Mouse (Mus musculus) granulocyte monocyte progenitor cell, adult 5-6 weeks (primary cell): ENCODE results near the gene Usp43. TPM values are rescaled to one million over a fixed set of nuclear protein-coding genes. Genes with fewer than 3 reads are reported as not detected.

Source experiments
- ATAC-seq: replicated peaks from 2 replicates; pipeline ENCODE4 v1.8.0; 2016; ENCODE audit warnings: mild to moderate bottlenecking, moderate TSS enrichment, inconsistent platforms; ENCODE audit not compliant: poor library complexity, severe bottlenecking
- total RNA-seq, 2 experiments: library from RNA; stranded (forward) in 1 of 2; stranded (reverse) in 1 of 2; fragments of 200-712, 200-1000 nt in 1 of 2; fragments of >200 nt in 1 of 2; fragmentation: Nextera tagmentation in 1 of 2; gene quantifications; 2 replicates each; pipeline ENCODE4 v1.2.3; 2014 to 2017

The Usp43 gene
- total RNA-seq (2014; fragmentation: Nextera tagmentation) (not detected in 2 replicates), total RNA-seq (2017) (not detected in 2 replicates)

DNA sequence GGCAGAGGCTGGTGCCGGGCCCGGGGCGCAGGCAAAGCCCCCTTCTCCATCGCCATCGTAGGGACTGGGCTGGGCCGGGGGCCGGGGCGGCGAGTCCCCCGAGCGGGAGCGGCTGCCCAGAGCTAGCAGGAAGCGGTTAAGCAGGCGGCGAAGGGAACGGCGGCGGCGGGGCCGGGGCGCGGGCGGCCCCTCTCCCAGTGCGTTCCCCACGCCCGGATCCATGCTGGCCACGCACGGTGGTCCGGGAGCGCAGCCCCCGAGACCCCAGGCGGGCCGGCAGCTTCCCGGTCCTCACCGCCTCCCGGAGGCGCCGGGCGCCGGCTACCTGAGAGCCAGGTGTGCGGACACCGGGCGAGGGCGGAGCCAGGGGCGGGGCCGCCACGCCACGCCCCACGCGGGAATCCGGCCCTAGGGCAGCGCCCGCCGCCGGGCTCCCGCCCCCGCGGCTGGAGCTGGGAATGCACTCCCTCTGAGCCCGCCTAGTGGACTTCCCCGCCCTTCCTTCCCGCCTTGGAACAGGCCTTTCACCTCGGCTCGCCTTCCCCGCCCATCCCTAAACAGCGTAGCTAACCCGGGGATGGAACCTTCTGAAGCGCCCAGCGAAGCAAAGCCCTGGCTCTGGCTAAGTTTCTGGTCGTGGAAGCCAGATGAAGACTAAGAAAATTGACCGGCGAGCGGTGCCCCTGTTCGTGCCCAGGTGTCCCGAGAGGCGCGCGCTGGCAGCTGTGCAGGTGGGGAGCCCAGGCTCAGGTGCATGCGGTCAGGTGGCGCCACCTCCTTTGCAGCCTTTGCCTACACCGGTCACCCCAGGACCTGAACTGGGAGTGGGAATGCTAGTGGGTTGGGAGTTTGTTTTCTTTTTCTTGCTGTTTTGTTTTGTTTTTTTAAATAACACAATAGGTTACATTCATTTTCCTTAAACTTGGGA lies at the start of gene Usp43:
Usp43 (minus strand) TSS at position 327 of the 928 bp plus-strand sequence.
- ATAC-seq, result peak; percentile 60

DNA sequence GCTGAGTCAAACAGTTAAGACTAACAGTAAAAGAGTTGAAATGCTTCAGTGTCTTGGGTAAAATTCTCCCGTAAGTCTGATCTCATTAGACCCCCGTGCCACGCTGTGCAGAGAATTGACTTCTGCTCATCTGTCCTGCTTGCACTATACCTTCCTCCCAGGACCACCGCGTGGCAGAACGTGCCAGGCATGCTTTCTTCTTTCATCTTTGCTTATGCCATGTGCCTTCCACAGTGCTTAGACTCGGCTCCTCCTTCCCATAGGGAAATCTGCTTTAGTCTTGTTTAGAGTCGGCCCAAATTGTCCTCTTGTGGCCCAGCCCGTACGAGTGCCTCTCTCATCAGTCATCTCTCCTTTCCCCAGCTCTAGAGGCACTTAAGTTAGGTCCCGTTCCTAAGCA lies 45.9 kb upstream of the Usp43 start:
- no peak for ATAC-seq

DNA sequence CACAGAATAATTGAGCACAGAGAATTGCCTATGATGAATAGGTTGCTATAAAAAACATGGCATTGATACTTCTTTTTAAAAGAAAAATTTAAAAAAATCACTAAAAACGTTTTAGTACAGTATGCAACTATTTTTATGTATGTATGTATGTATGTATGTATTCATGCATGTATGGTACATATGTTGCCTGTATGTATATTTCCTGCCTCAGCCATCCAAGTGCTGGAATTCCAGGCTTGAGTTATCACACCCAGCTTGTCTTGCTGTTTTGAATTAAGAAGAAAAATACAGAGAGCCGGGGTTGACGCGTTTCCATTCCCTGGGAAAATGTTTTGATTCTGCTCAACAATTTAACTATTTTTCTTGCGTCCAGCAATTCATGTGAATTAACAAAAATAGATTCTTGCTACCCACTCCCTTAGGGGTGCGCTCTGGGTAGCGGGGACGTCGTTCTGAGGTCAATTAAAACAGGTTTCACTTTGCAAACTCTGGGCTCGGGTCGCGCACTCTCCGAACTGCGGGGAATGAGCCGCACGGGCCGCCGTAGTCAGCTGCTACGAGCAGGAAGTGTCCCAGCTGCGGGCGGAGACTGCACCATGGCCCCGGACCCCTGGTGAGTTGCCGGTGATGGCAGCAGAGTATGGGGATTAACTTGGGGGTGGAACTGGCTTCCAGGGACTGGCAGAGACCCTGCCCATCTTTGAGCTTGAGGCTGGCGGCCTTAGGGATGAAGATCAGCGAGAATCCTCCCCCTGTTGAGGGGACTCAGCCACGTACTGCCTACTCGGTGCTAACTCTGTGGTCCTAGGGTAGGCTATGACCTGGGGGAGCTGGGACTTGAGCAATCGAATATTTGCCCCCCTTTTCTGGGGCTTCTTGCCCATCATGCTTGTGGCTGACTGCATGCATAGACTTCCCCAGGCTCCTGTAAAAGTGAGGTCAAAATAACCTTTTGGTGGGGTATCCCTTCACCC lies 44.2 kb upstream of the Usp43 start, which contains the start of gene Stx8:
Stx8 (plus strand) TSS at position 289 of the 974 bp plus-strand sequence.
- ATAC-seq, result peak; percentile 95

GRCm38 (mm10) chr11:67965242-67965883 lies 43.4 kb upstream of the Usp43 start, which contains the start of gene Cfap52:
Cfap52 (minus strand) TSS chr11:67965651.
- ATAC-seq, result peak; percentile 60

GRCm38 (mm10) chr11:67964110-67964509 lies 42.2 kb upstream of the Usp43 start:
- no peak for ATAC-seq

GRCm38 (mm10) chr11:67954413-67954812 lies 32.5 kb upstream of the Usp43 start:
- ATAC-seq, result no peak

DNA sequence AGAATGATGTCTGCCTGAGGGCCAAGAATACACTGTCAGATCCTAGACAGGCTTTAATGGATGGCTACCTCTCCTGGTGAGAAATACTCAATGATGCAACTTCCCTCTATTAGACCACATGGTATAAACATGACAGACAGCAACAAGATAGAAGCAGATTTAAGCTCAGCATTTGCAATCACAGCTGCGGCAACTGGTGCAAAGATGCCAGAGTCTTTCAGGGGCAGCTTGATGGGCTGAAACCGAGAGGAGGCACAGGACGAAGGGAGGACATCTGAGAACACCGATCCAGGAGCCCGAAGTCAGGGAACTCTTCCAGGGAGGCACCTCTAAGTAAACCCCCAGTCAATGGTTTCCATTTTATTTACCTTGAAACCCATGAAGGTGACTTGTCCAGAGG lies 31.7 kb upstream of the Usp43 start:
- no peak for ATAC-seq

GRCm38 (mm10) chr11:67949475-67949874 lies 27.5 kb upstream of the Usp43 start:
- ATAC-seq, result no peak

DNA sequence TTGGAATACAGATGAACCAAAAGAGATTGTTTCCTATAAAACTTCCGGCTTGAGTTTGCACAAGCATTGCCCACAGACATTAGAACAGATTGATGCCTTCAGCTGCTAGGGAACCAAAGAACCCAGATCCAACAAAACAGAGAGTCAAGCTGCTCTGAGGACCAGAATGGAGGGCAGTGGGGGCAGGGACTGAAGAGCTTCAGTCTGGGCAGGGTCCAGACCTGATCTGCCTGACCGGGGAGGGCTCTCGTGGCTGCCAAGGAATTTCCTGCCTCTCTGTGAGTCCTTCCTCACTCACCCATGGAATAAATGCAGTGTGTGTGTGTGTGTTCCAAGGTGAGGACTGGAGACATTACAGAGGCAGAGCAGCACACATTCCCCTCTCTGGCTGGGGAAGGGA lies 26.3 kb upstream of the Usp43 start:
- no peak for ATAC-seq

GRCm38 (mm10) chr11:67932156-67932555 lies 10.2 kb upstream of the Usp43 start:
- no peak for ATAC-seq

DNA sequence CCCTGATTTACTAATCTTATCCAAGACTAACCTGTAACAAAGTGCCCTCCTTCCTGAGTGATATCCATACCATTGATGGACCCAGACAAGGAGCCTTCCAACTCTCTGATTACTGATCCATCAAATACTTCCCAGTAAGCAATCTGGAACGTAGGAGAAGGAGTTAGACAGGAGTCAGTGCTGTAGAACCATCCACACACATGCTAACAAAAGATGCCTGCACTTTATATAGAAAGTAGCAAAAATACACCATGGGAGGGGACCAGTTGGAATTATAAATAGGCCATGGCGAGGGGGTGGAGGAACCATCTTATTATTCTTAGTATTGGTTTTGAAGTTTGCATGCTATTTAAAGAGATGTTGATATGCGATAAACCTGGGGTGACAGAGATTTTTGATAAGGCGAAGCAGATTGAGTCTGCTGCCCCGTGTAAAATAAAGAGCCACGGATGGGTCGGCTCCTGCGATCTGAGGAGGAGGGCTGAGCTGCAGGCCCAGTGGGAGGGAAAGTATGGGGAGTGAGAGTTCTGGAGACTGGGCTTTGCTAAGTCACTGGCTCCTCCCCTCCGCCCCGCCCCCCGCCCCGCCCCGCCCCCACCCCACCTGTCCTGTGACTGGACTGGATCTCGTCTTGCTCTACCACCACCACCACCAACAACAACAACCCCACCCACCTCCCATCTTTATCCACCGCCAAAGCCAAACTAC lies 4.5 kb upstream of the Usp43 start:
- ATAC-seq, result no peak

DNA sequence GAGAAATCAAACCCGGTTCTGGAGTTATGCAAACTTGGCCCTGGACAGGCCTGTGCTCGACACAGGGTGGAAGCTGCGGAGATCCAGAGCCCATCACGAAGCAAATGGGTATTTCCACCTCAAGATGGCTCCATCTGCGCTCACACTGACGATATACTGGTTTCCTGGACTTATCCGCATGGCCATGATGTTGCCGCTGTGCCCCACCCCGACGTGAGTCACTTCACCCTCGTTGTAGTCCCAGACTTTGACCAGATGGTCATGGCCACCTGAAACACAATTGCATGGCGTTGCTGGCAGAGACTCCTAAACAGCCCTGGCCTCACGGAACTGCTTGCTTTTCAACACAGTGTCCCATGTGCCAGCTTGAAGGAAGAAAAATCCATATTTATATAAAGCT lies 3.0 kb upstream of the Usp43 start:
- no peak for ATAC-seq

GRCm38 (mm10) chr11:67923720-67924119 lies 1.8 kb upstream of the Usp43 start:
- ATAC-seq, result no peak

DNA sequence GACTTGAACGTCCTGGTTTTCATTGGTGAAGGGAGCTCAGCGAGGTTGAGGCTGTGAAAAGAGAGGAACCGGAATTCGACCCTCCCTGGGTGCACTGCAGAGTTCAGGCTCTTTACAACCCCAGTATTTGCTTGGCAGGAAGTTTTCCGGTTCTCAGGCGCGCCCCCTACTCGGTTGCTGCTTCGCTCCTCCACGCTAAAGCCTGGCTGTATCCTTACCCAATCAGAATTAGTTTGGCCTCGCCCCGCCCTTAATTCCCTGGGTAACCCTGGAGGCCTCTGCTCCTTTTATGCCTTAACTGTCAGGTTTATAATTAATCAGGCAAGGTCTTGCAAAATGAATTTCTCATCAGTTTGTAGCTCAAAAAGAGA lies 787 bp upstream of the Usp43 start:
- peak; percentile 82 for ATAC-seq

DNA sequence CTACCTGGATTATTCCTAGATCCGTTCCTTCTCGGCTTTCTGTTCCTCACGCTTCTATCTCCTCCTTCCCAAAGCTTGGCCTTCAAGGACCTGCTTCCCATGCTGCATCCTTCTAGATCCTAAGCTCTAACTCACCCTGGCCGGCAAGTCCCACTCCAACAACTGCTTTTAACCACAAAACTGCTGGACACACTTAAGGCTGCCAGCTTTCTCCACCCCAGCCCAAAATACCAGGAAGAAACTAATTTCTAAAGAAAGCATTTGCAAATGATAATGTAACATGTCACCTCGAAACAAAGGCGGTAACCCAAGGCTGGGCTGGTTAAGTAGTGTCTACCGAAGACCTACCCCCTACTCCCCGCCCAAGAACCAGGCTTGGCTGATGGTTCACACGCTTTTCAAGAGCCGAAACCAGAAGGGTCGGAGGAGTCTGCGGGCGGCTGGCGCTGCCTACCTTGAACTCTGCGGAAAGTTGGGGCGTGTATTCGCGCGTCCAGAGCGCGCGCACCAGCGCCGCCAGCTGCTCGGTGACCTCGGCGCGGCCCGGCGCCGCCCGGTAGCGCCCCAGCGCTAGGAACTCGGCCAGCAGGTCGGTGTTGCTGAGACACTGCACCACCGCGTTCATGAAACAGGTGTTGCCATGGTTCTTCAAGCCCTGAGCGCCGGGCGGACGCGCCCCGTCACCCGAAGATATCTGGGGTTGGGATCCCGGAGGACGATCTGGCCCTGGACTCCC lies 694 bp downstream of the Usp43 start:
- peak; percentile 33 for ATAC-seq

DNA sequence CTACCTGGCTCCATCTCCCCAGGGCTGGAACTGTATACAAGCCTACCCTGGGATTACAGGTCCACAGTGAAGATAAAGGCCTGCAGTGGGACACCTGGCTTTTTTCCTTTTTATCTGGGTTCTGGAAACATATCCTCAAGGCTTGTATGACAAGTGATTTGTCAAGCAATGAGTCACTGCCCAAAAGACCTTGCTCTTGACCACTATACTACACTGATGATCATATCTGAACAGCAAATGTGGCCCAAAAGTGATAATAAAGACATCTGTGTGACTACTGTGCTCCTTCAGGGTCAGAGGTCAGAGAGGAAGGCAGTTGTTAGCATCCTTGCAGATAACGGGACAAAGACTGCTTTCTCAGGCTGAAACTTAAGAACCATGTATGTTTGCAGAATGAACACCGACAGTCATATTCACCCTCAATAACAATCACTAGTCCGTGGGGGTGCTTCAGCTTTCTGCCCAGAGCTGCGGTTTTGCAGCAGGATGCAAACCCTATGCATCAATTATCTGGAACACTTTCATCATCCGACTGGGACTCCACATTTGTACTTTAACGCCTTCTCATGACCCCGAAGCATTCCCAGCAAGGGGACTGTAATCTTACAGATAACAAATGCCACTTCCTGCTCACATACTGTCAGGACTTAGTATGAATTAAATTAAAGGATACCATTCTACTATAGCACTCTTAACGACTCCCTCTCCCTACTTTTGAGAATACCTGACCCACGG lies 1.6 kb downstream of the Usp43 start:
- ATAC-seq, result no peak

GRCm38 (mm10) chr11:67919593-67919992 lies 2.4 kb downstream of the Usp43 start:
- ATAC-seq, result no peak

DNA sequence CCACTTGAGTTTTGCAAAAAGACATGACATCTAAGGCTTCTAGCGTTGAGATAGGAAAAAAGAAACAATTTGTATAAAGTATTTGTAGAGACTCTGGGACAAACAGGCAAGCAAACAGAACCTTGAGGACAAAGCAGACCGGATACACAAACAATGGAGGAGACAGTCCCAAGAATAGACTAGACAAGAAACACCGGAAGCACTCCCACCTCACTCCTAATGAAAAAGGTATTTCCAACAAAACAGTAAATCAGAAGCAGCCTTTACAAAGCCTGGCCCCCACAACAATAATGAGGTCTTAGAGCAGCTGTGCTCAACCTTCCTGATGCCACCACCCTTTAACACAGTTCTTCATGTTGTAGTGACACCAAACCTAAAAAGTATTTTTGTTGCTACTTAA lies 4.8 kb downstream of the Usp43 start:
- ATAC-seq, result no peak
